Comparison of ENCODE assay signal across 9 mouse cellular contexts in genomic region chr9:106080261-106081033, GRCm38 (mm10). TPM values are rescaled to one million over a fixed set of nuclear protein-coding genes. Genes with fewer than 3 reads are reported as not detected.
A peak's percentile ranks its signal among the peaks of the same experiment; 100 is the strongest.
DNase-seq lines count a peak whose midpoint lies in the region; ATAC-seq and TF ChIP-seq lines count a peak whose summit lies in the region.
"Had no signal": no experiment of that assay in that cellular context is flagged by ENCODE, and none has a peak within 500 bp of the region (broad histone marks: within the 10 kb centered on the region; RNA-seq: fewer than 3 reads in every experiment).

No protein-coding gene starts in this region.

- peak; percentile 61 for TF ChIP-seq CTCF in Patski (IDR thresholded peaks at IDR 0.05)
- TF ChIP-seq CTCF in cortical plate, adult 2 months (IDR thresholded peaks at IDR 0.05; ENCODE audit: extremely low read depth, insufficient read depth, low read length), result peak; percentile 43; the same call in 1 of the 2 replicates

- no peak for TF ChIP-seq POLR2A in cortical plate, adult 2 months (IDR thresholded peaks at IDR 0.05; ENCODE audit: extremely low read depth, insufficient read depth, low read length)

- DNase-seq in hindbrain, embryonic 11.5 days (ENCODE audit: low spot score), result peak; percentile 75
- DNase-seq in Patski (ENCODE audit: low read depth, low spot score) (no peak), adipocyte (ENCODE audit: low spot score) (no peak)
- DNase-seq in induced T-regulatory cell, adult 2 months (ENCODE audit: low read depth), result peak; percentile 64
- peak; percentile 45 for DNase-seq in limb, embryonic 10.5 days (ENCODE audit: low spot score)
- DNase-seq in right cerebral cortex, adult 18-20 months, result peak; percentile 40

- H3K4me1 ChIP-seq in hindbrain, embryonic 11.5 days (replicated peaks; ENCODE audit: control insufficient read depth, insufficient read depth, low read length), result no peaks in the 10 kb centered on the region
- no peaks in the 10 kb centered on the region for H3K4me1 ChIP-seq in hindbrain, embryonic 13.5 days (replicated peaks)
- no peaks in the 10 kb centered on the region for H3K4me1 ChIP-seq in cortical plate, adult 2 months (ENCODE audit: control insufficient read depth, insufficient read depth, low read length)
- no peaks in the 10 kb centered on the region for H3K4me1 ChIP-seq in limb, embryonic 10.5 days
- H3K4me1 ChIP-seq: lung, embryonic 15.5 days had no signal

- no peaks in the 10 kb centered on the region for H3K36me3 ChIP-seq in hindbrain, embryonic 11.5 days (ENCODE audit: control insufficient read depth, insufficient read depth, low read length)
- H3K36me3 ChIP-seq in hindbrain, embryonic 13.5 days, result no peaks in the 10 kb centered on the region
- H3K36me3 ChIP-seq in limb, embryonic 10.5 days, result no peaks in the 10 kb centered on the region
- H3K36me3 ChIP-seq: lung, embryonic 15.5 days had no signal

- H3K9ac ChIP-seq in hindbrain, embryonic 11.5 days (ENCODE audit: low read depth, low read length), result no peak overlapping the region
- no peak overlapping the region for H3K9ac ChIP-seq in hindbrain, embryonic 13.5 days
- H3K9ac ChIP-seq: lung, embryonic 15.5 days had no signal

- in situ Hi-C loops in Patski (cut with MboI; ENCODE audit: low pct_unique_long_range_greater_than_20kb), result no loop called here

- no peak overlapping the region for H3K27ac ChIP-seq in hindbrain, embryonic 11.5 days (ENCODE audit: low read depth, low read length)
- no peak overlapping the region for H3K27ac ChIP-seq in hindbrain, embryonic 13.5 days
- H3K27ac ChIP-seq in cortical plate, adult 2 months (ENCODE audit: insufficient read depth, low read length), result no peak overlapping the region
- no peak overlapping the region for H3K27ac ChIP-seq in limb, embryonic 10.5 days
- H3K27ac ChIP-seq: lung, embryonic 15.5 days had no signal

- POLR2A ChIA-PET in Patski (lab: Charles Lee), result no interaction called here

- H3K4me2 ChIP-seq in hindbrain, embryonic 11.5 days (replicated peaks; ENCODE audit: low read depth, low read length), result no peak overlapping the region
- H3K4me2 ChIP-seq in hindbrain, embryonic 13.5 days, result no peak overlapping the region
- H3K4me2 ChIP-seq: lung, embryonic 15.5 days had no signal

- H3K27me3 ChIP-seq in hindbrain, embryonic 11.5 days (ENCODE audit: control insufficient read depth, insufficient read depth, low read length), result no peaks in the 10 kb centered on the region
- H3K27me3 ChIP-seq in hindbrain, embryonic 13.5 days, result no peaks in the 10 kb centered on the region
- peaks cover 7% of the 10 kb centered on the region for H3K27me3 ChIP-seq in Patski
- no peaks in the 10 kb centered on the region for H3K27me3 ChIP-seq in limb, embryonic 10.5 days (ENCODE audit: low read depth, poor library complexity, severe bottlenecking)
- H3K27me3 ChIP-seq: lung, embryonic 15.5 days had no signal

- no peak overlapping the region for H3K4me3 ChIP-seq in hindbrain, embryonic 11.5 days (ENCODE audit: low read depth, low read length)
- no peak overlapping the region for H3K4me3 ChIP-seq in hindbrain, embryonic 13.5 days
- H3K4me3 ChIP-seq in cortical plate, adult 2 months (ENCODE audit: insufficient read depth, low read length), result no peak overlapping the region
- H3K4me3 ChIP-seq in limb, embryonic 10.5 days, result no peak overlapping the region
- H3K4me3 ChIP-seq: lung, embryonic 15.5 days had no signal

- ATAC-seq in hindbrain, embryonic 11.5 days (ENCODE audit: low FRiP score), result no peak
- ATAC-seq in hindbrain, embryonic 13.5 days (ENCODE audit: low FRiP score), result no peak
- ATAC-seq in Patski, result no peak

- H3K9me3 ChIP-seq in hindbrain, embryonic 11.5 days (ENCODE audit: control insufficient read depth, low read length), result no peaks in the 10 kb centered on the region
- no peaks in the 10 kb centered on the region for H3K9me3 ChIP-seq in hindbrain, embryonic 13.5 days
- no peaks in the 10 kb centered on the region for H3K9me3 ChIP-seq in limb, embryonic 10.5 days (replicated peaks)
- H3K9me3 ChIP-seq: lung, embryonic 15.5 days had no signal

- CTCF ChIA-PET in Patski (lab: Charles Lee), result interaction anchor here (1.2 to 3.3 kb wide), 4 partner anchors 10 to 37 kb away, joined by 4 to 11 read pairs (median 4); no protein-coding TSS in a partner anchor

- WGBS in hindbrain, embryonic 11.5 days, result 60% methylated on average over 12 of the region's 12 CpGs
- 58% methylated on average over 12 of the region's 12 CpGs for WGBS in hindbrain, embryonic 13.5 days
- WGBS in limb, embryonic 10.5 days, result 67% methylated on average over 12 of the region's 12 CpGs

RNA-seq across cellular contexts. Expression of gene Col6a4, which starts 16.1 kb away (rescaled TPM):
- polyA plus RNA-seq in hindbrain, embryonic 11.5 days (2014; fragmentation: Nextera tagmentation; extraction: Ambion mirVana), result 0.19 and 0.21 TPM in 2 replicates
- polyA plus RNA-seq in hindbrain, embryonic 13.5 days (2015; fragmentation: Nextera tagmentation; extraction: Ambion mirVana), result 0.62 and 1.1 TPM in 2 replicates
- 0.21 TPM for polyA plus RNA-seq in Patski (2021)
- 2.1 and 3.9 TPM in 2 replicates for polyA plus RNA-seq in cortical plate, adult 2 months (2012; rRNA removed)
- 0.09 TPM in 1 of 2 replicates, not detected in the other for polyA plus RNA-seq in limb, embryonic 10.5 days (2016; fragmentation: Nextera tagmentation; extraction: Ambion mirVana)

Comparison
In these comparisons a context has a peak if more than half of its experiments do, and no peak if none do; other contexts are left out.
1. DNase-seq: peak in hindbrain, embryonic 11.5 days (single experiment), induced T-regulatory cell, adult 2 months (single experiment), limb, embryonic 10.5 days (single experiment) and right cerebral cortex, adult 18-20 months (single experiment); none in Patski (single experiment) and adipocyte (single experiment).